Mouse (Mus musculus) brain, adult 2 months (tissue): Measurements from ENCODE around the gene Fam133b.
"Not testable (repeated sequence)": the region's sequence is repeated elsewhere in the genome, so short reads cannot be mapped to it uniquely, and the experiment has no call there.

Experiments used
- DNase-seq: peaks from one replicate; pipeline ENCODE4 v3.0.0; 2011; ENCODE audit warnings: low read depth, low spot score

The Fam133b gene

GRCm38 (mm10) chr5:3520493-3521359 is 22.9 kb upstream of the Fam133b start:
- no peak for DNase-seq

DNA sequence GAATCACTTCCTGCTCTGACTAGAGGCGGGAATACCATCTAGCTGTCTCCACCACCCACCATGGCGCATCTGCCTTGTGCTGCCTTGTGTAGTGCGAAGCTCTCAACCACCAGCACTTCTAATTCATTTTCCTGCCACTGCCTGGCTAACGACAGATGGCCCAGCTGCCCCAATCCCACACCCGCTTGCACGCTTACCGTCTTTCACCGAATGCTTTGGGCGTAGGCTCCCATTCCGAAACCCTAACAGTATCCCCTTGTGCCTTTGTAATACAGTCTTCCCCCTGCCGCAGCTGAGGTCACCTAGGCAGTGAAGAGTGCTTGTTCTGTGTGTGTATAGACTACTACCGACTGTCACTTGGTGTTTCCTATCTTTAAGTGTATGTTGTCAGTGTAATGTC is 21.9 kb upstream of the Fam133b start:
- DNase-seq: peak; percentile 26

- DNase-seq: no peak
These were observed 20.8 kb upstream of the Fam133b start for GRCm38 (mm10) chr5:3522826-3523225.

- DNase-seq: no peak
These were observed 16.5 kb upstream of the Fam133b start for GRCm38 (mm10) chr5:3527041-3527691.

DNA sequence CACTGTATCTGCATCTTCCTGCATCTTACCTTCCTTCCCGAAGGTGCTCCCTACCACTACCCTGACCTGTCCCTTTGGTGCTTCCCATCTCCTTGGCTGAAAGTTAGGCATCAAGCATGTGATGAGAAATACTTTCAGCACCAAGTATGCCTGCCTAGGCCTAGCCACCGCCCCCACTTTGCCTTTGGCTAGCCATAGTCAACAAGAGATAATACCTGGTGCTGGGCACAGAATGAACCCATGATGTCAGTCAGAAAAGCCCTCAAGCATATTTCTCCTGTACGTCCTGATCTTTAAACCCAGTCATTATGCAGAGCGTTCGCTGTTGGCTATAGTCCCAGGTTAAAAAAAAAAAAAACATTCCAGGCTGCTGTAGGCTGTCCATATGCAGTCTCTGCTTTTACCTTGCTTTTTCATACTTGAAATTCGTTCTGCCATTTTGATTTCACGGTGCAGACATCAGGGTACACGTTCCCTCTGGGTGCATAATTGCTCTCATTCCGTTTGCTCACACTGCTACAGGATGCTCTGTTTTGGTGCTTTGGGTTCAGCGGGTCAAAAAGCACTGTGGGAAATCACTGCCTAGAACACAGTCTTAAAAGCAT is 13.9 kb upstream of the Fam133b start:
- DNase-seq: no peak

GRCm38 (mm10) chr5:3532048-3532447 is 11.6 kb upstream of the Fam133b start:
- not testable (repeated sequence) for DNase-seq

DNA sequence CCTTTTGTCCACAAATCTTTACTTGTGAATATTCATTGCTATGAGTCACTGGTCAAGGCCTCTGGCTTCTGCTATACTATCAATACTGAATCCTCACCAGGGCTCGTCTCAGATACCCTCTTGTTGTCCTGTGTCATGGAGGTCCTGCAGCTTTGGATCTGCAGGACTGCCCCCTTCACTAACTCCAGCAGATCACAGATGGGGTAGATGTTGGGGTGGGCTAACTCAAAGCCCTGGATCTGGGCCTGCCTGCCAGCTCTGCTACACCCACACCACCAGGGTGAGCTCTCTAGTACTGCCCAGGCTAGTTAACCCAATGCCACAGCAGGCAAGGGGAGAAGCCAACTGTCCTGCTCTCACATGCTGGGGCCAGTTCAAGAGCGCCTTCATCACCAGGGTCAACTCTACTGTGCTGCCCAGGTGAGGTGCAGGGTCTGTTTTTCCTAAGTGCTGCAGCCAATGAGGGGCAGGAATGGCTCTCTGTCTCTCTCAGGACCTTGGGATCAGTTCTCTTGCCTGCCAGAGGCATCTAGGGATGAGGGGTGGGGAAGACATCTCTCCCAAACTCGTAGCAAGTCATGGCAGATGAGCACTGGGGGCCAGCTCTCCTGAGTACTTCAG is 6.9 kb upstream of the Fam133b start:
- no peak for DNase-seq

GRCm38 (mm10) chr5:3538505-3539472 is 4.8 kb upstream of the Fam133b start:
- no peak for DNase-seq

DNA sequence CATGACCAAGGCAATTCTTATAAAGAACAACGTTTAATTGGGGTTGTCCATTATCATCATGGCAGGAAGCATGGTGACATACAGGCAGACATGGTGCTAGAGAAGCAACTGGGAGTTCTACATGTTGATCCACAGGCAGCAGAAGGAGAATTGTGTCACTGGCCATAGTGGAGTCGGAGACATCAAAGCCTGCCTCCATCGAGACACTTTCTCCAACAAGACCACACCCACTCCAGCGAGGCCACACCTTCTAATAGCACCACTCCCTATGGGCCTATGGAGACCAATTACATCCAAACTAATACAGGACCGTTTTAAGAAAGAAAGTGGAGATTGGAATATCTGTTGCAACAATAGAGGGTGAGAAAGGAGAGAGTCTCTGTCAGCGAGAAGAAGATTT is 1.8 kb upstream of the Fam133b start:
- DNase-seq: no peak

- no peak for DNase-seq
These were observed 792 bp downstream of the Fam133b start for GRCm38 (mm10) chr5:3544480-3544769.

DNA sequence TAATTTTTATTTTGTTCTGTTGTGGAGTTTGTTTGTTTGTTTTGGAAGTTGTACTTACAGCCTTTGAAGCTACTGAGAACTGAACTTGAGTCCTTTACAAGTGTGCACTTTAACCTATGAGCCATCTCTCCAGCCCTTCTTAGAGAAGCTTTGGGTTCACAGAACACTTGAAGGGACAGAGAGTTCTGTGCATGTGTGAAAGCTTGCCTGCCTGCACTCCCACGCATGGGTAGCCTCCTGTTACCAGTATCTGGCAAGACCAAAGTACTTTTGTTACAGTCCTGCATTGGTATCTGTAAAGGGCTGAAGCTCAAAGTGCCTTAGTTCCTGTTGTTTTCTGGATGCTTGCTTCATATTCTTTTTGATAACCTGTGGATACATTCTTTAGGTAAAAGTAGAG is 2.6 kb downstream of the Fam133b start:
- no peak for DNase-seq

DNA sequence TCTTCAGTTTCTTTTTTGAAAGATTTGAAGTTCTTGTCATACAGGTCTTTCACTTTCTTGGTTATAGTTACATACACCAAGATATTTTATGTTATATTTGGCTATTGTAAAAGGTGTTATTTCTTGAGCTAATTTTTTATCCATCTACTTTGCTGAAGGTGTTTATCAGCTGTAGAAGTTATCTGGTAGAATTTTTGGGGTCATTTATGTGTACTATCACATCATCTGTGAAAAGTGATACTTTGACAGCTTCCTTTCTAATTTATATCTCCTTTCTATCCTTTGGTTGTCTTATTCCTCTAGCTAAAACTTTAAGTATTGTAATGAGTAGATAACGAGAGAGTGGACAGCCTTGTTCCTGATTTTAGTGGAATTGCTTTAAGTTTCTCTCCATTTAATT is 7.8 kb downstream of the Fam133b start:
- no peak for DNase-seq

GRCm38 (mm10) chr5:3554198-3554597 is 10.6 kb downstream of the Fam133b start:
- DNase-seq: no peak

DNA sequence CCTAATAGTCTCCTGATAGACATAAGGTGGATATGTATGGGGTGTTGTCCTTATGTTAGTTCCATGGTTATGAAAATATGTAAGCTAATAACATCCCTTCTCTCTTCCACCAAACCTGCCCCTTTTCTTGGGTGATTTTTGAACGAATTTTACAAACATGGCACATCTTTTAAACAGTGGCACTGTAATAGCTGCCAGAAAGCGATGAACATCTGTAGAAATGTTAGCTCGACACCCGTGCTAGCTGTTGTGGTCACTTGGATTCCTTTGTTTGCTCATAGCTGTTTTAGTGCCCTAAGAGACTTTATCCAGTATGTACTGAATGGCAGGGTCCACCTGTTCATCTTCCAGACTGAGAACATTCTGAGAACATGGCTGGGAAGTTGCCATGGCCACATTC is 27.6 kb downstream of the Fam133b start, which contains the start of gene 1700109H08Rik:
Gene 1700109H08Rik, plus strand, starts transcription at position 301 of the 400 bp plus-strand sequence.
- no peak for DNase-seq

DNA sequence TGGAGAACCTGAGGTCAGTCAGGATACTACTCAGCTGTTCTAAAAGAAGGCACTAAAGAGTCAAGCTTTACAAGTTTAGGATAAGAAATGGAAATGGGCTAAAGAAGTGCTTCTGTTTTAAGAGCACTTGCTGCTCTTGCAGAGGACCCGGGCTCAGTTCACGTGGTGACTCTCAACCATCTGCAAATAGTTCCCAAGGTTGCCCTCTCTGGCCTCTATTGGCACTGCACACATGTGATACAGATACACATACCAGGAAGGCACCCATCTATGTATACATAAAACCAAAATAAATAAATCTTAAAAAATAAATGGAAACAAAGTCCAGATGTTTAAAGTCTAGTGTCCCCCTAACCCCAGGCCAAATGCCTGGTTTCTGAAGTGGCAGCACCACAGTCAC is 31.2 kb downstream of the Fam133b start:
- no peak for DNase-seq

DNA sequence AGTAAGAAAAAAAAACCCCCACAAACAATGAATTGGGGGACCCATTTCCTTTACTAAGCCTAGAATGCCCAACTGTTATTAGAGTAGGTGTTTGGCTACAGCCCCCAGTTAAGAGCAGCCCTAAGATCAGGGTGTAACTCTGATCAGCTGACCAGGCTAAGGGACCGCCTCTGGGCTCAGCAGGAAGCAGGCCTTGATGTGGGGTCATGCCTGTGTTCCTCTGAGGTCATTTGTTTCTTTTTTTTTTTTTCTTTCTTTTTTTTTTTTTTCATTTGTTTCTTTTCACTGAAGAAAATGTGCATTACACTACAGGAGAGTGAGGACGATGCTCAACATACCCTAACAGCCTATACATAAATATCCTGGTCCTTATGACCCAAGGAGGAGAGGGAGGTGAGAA is 34.3 kb downstream of the Fam133b start:
- no peak for DNase-seq

GRCm38 (mm10) chr5:3579066-3579465 is 35.4 kb downstream of the Fam133b start:
- DNase-seq: no peak

DNA sequence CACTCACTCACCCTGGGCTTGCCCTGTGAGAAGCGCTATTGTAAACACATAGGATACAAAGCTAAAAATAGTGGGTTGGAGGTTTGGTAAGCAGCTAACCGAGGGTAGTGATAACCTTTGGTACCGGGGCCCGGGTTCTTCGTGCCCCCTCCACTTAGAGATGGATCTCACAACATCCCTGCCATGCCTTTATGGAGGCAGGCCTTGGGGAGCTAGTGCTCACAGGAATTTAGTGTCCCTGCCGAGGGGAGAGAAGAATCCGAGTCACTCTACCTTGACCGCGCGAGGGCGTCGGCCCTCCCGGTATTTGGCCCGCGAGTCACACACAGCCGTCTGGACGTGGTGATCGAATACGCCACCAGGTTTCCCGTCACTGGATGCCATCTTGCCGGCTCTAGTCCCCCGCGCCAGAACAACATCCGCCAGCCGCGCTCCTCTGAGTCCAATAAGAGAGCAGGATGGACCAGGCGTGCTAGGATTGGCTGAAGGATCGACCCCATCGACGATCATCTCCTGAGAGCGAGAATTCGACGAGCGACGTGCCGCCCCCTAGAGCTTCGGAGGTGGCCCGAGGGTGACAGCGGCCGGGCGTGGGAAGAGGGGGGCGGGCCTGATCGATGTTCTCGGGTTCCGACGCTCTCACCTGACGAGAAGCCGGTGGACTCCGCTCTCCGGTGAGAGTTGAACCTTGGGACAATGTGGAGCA is 52.2 kb downstream of the Fam133b start, which contains the start of gene Pex1:
Gene Pex1, plus strand, starts transcription at position 374 of the 706 bp plus-strand sequence.
- DNase-seq: peak; percentile 99

- peak; percentile 92 for DNase-seq
These were observed 52.8 kb downstream of the Fam133b start, which contains the start of gene Rbm48 for GRCm38 (mm10) chr5:3596399-3596766. Rbm48 (minus strand) TSS chr5:3596585.

DNA sequence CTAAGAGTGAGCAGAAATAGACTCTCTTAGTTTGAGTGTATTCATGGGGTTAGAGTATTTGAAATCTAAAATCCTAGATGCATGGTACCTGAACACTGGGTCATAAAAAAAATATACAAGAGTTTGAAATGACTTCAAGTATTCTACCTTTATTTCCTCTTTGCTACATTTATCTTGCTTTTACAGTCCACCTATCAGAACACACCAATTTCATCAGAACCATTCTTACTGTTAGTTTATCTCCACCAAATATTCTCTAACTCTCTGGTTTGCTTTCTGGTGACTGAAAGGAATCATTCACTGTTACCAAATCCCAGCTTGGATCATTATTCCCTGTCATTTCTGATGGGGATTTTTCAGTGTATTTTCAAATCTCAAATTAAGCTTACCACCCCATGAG is 53.5 kb downstream of the Fam133b start:
- DNase-seq: no peak
